Mouse (Mus musculus): ENCODE data around the gene Aoc2.

DNA sequence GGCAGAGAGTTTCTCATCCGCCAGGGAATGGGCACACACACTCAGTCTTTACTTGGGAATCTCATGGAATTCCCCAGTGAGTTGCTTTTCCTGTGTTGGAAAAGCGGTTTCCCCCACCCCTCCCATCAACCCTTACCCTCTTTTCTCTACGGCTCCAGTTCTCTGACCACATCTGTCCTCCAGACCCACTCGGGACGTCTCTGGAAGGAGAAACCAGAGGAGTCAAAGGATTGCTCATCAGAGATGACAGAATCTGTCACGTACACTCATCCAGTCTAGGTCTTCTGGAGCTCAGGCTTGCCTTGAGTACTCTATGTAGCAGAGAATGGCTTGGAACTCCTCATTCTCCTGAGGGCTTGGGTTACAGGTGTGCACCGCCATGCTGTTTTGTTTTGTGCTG lies 23.9 kb downstream of the Aoc2 start:
- TF ChIP-seq POLR2A (IDR thresholded peaks at IDR 0.05; ENCODE audit: low read depth, low read length) = no peak
- TF ChIP-seq CTCF (IDR thresholded peaks at IDR 0.05; ENCODE audit: extremely low read depth, insufficient read depth, insufficient read length, insufficient replicate concordance) = no peak

Measured in spleen, adult 2 months (tissue).